Mouse (Mus musculus): ENCODE data around the gene Olfr1466. TPM values are rescaled to one million over a fixed set of nuclear protein-coding genes. Genes with fewer than 3 reads are reported as not detected.

The Olfr1466 gene
- polyA plus RNA-seq (2016; fragmentation: Nextera tagmentation; extraction: Ambion mirVana): not detected in 2 replicates

DNA sequence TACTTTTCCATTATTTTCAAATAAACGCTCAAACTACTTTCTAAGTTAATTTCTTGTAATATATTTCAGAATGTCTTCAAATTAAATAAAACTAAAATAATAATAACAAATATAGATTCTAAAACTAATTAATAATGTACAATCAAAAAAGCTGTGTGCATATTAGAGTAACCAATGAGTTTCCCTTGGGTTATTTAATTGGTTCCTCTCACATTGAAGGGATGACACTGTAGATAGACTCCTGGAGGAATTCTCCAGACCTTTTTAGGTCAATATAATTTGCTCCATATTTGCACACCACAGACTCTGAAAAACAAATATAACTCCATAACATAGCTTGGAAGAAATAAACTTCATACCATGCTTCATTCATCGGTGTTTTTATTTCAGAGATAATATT lies at the start of gene Olfr1466:
Olfr1466 (plus strand) TSS at position 301 of the 400 bp plus-strand sequence.
- WGBS: 98% methylated on average over 2 of the region's 2 CpGs
- Histone ChIP-seq H3K9me3 (peaks cover 14% of the 10 kb centered on the region; the same call in 1 of the 2 replicates), H3K36me3 (no peaks in the 10 kb centered on the region), H3K4me2 (replicated peaks) (no peak within 1 kb of the TSS), H3K27ac (no peak within 1 kb of the TSS), H3K4me1 (no peaks in the 10 kb centered on the region), H3K27me3 (replicated peaks) (no peaks in the 10 kb centered on the region), H3K4me3 (no peak within 1 kb of the TSS), H3K9ac (no peak within 1 kb of the TSS)
- ATAC-seq (ENCODE audit: low FRiP score, low read depth): no peak

DNA sequence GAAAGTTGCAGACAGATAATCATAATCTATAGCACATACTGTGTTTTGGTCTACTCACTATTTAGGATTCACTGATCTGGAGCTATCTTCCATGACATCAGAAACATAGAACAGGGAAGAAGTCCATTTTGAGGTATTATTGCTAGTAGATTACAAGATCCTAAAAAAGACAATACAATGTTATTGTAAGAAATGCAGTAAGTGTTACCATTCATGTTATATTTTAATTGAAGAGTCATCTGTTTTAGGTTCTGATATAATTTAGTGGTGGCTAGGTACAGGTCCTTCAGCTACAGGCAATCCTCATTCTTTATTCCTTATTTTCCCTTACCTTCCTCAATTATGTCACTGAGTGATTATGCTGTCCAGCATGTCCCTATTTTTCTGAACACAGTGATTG lies 23.2 kb upstream of the Olfr1466 start, which contains the start of gene Olfr1465:
Olfr1465 (minus strand) TSS at position 101 of the 400 bp plus-strand sequence.
- ATAC-seq (ENCODE audit: low FRiP score, low read depth): no peak
- no peak within 1 kb of the TSS for H3K9ac ChIP-seq
- H3K9me3 ChIP-seq: peaks cover 4% of the 10 kb centered on the region
- no peak within 1 kb of the TSS for H3K4me2 ChIP-seq (replicated peaks)
- no peak within 1 kb of the TSS for H3K27ac ChIP-seq
- no peaks in the 10 kb centered on the region for H3K4me1 ChIP-seq
- no peaks in the 10 kb centered on the region for H3K36me3 ChIP-seq
- no peaks in the 10 kb centered on the region for H3K27me3 ChIP-seq (replicated peaks)
- no peak within 1 kb of the TSS for H3K4me3 ChIP-seq

DNA sequence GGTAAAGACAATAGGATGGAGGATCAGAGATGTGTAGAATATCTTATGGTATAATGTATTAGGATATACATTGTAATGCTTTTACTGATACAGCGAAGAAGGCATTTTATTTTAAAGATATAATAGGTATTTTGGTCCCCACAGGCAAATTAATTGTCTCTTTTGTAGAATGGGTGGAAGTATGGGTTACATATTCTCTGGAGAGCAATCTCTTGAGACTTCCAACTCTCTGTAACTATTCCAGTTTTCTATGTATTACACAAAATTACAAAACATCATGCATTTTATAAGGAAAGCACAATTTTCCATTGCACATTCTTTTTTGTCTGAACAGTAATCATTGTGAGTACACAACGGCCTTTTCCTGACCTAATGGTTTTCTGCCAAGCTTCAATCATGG lies 23.3 kb downstream of the Olfr1466 start, which contains the start of gene Olfr1467:
Olfr1467 (plus strand) TSS at position 301 of the 400 bp plus-strand sequence.
- no peaks in the 10 kb centered on the region for H3K36me3 ChIP-seq
- no peaks in the 10 kb centered on the region for H3K4me1 ChIP-seq
- H3K9ac ChIP-seq: no peak within 1 kb of the TSS
- no peak within 1 kb of the TSS for H3K4me3 ChIP-seq
- H3K27me3 ChIP-seq (replicated peaks): no peaks in the 10 kb centered on the region
- peaks cover 8% of the 10 kb centered on the region for H3K9me3 ChIP-seq
- WGBS: 76% methylated on average over 2 of the region's 2 CpGs
- H3K4me2 ChIP-seq (replicated peaks): no peak within 1 kb of the TSS
- ATAC-seq (ENCODE audit: low FRiP score, low read depth): no peak
- no peak within 1 kb of the TSS for H3K27ac ChIP-seq

Other genes starting within 250 kb of the Olfr1466 start
- not detected in 2 replicates for gene Olfr1457, start 241.0 kb upstream of the Olfr1466 start, polyA plus RNA-seq (2016; fragmentation: Nextera tagmentation; extraction: Ambion mirVana)
- not detected in 2 replicates for gene Olfr1458, start 232.1 kb upstream of the Olfr1466 start, polyA plus RNA-seq (2016; fragmentation: Nextera tagmentation; extraction: Ambion mirVana)
- not detected in 2 replicates for gene Olfr1459, start 189.3 kb upstream of the Olfr1466 start, polyA plus RNA-seq (2016; fragmentation: Nextera tagmentation; extraction: Ambion mirVana)
- gene Olfr1461, start 175.9 kb upstream of the Olfr1466 start, polyA plus RNA-seq (2016; fragmentation: Nextera tagmentation; extraction: Ambion mirVana): not detected in 2 replicates
- not detected in 2 replicates for gene Olfr1462, start 153.1 kb upstream of the Olfr1466 start, polyA plus RNA-seq (2016; fragmentation: Nextera tagmentation; extraction: Ambion mirVana)
- gene Olfr1463, start 107.5 kb upstream of the Olfr1466 start, polyA plus RNA-seq (2016; fragmentation: Nextera tagmentation; extraction: Ambion mirVana): not detected in 2 replicates
- gene Olfr1465, start 23.3 kb upstream of the Olfr1466 start, polyA plus RNA-seq (2016; fragmentation: Nextera tagmentation; extraction: Ambion mirVana): not detected in 2 replicates
- not detected in 2 replicates for gene Olfr1467, start 23.4 kb downstream of the Olfr1466 start, polyA plus RNA-seq (2016; fragmentation: Nextera tagmentation; extraction: Ambion mirVana)
- not detected in 2 replicates for gene Olfr1469, start 69.0 kb downstream of the Olfr1466 start, polyA plus RNA-seq (2016; fragmentation: Nextera tagmentation; extraction: Ambion mirVana)
- gene Olfr1471, start 104.5 kb downstream of the Olfr1466 start, polyA plus RNA-seq (2016; fragmentation: Nextera tagmentation; extraction: Ambion mirVana): not detected in 2 replicates
- not detected in 2 replicates for gene Olfr1472, start 117.2 kb downstream of the Olfr1466 start, polyA plus RNA-seq (2016; fragmentation: Nextera tagmentation; extraction: Ambion mirVana)
- not detected in 2 replicates for gene Olfr1474, start 130.7 kb downstream of the Olfr1466 start, polyA plus RNA-seq (2016; fragmentation: Nextera tagmentation; extraction: Ambion mirVana)
- gene Olfr1475, start 141.3 kb downstream of the Olfr1466 start, polyA plus RNA-seq (2016; fragmentation: Nextera tagmentation; extraction: Ambion mirVana): not detected in 2 replicates
- gene Olfr1477, start 161.7 kb downstream of the Olfr1466 start, polyA plus RNA-seq (2016; fragmentation: Nextera tagmentation; extraction: Ambion mirVana): not detected in 2 replicates
- gene Olfr1480, start 189.1 kb downstream of the Olfr1466 start, polyA plus RNA-seq (2016; fragmentation: Nextera tagmentation; extraction: Ambion mirVana): not detected in 2 replicates
- not detected in 2 replicates for gene Olfr1484, start 244.6 kb downstream of the Olfr1466 start, polyA plus RNA-seq (2016; fragmentation: Nextera tagmentation; extraction: Ambion mirVana)